Mouse (Mus musculus) thymus, adult 2 months (tissue): ENCODE measurements around the gene Spem2. TPM values are rescaled to one million over a fixed set of nuclear protein-coding genes. Genes with fewer than 3 reads are reported as not detected.

ENCODE experiments used
- DNase-seq: peaks from one replicate; pipeline ENCODE4 v3.0.0; 2021
- H3K27ac ChIP-seq: fragments of 200-500 bp; 2 replicates; pipeline ENCODE4 v1.5.1; 2012; ENCODE audit warnings: low read length, control low read depth; ENCODE audit not compliant: control insufficient read depth, insufficient read depth
- H3K27me3 ChIP-seq: fragments of 200-500 bp; 2 replicates; pipeline ENCODE4 v1.6.1; 2012; ENCODE audit warnings: mild to moderate bottlenecking, low read length, moderate library complexity, mixed read lengths; ENCODE audit not compliant: control insufficient read depth, insufficient read depth
- H3K36me3 ChIP-seq: fragments of 200-500 bp; 2 replicates; pipeline ENCODE4 v1.6.1; 2012; ENCODE audit warnings: mild to moderate bottlenecking, low read length, moderate library complexity; ENCODE audit not compliant: control insufficient read depth, insufficient read depth
- H3K4me1 ChIP-seq: fragments of 200-500 bp; replicated peaks from 2 replicates; pipeline ENCODE4 v1.6.1; 2012; ENCODE audit warnings: low read length; ENCODE audit not compliant: control insufficient read depth, insufficient read depth
- H3K4me3 ChIP-seq: fragments of 200-500 bp; 2 replicates; pipeline ENCODE4 v1.5.1; 2012; ENCODE audit warnings: mild to moderate bottlenecking, low read length, control low read depth, moderate library complexity; ENCODE audit not compliant: control insufficient read depth, insufficient read depth
- CTCF ChIP-seq: fragments of 200-500 bp; IDR thresholded peaks from 2 replicates; pipeline ENCODE4 v1.5.1; 2012; ENCODE audit warnings: mild to moderate bottlenecking, control low read depth, low read length, moderate library complexity, borderline replicate concordance; ENCODE audit not compliant: control insufficient read depth, poor library complexity, insufficient read depth; ENCODE audit errors: extremely low read depth
- POLR2A ChIP-seq: fragments of 200-500 bp; IDR thresholded peaks from 2 replicates; pipeline ENCODE4 v1.6.1; 2012; ENCODE audit warnings: mild to moderate bottlenecking, low read length, control low read depth, moderate library complexity; ENCODE audit not compliant: control insufficient read depth, poor library complexity, insufficient read depth; ENCODE audit errors: extremely low read depth
- WGBS: fragments of 180-500 bp; shearing (Covaris S2); methylation state at CpG from one replicate; pipeline ENCODE4 v1.1.7; 2018; 5-methylcytosine and 5-hydroxymethylcytosine counted together
- polyA plus RNA-seq: library from polyadenylated mRNA; depleted of rRNA; stranded (reverse); fragments of >200 nt; gene quantifications from 2 replicates; pipeline ENCODE4 v1.2.3, GENCODE M21; 2012

The Spem2 gene
- polyA plus RNA-seq, 1 experiment = 0.22 TPM

GRCm38 (mm10) chr11:69854680-69855079, 36.4 kb upstream of the Spem2 start:
- Histone ChIP-seq H3K4me3 (no peak overlapping the region), H3K36me3 (no peaks in the 10 kb centered on the region), H3K4me1 (peaks cover 30% of the 10 kb centered on the region), H3K27ac (no peak overlapping the region), H3K27me3 (no peaks in the 10 kb centered on the region)
- no peak for DNase-seq
- TF ChIP-seq POLR2A (no peak), CTCF (no peak)
- WGBS = 45% methylated on average over 10 of the region's 10 CpGs

GRCm38 (mm10) chr11:69853994-69854393, 35.7 kb upstream of the Spem2 start:
- H3K4me1 ChIP-seq = peaks cover 36% of the 10 kb centered on the region
- WGBS = 47% methylated on average over 7 of the region's 7 CpGs
- H3K27ac ChIP-seq = no peak overlapping the region
- DNase-seq = peak; percentile 42
- H3K27me3 ChIP-seq = no peaks in the 10 kb centered on the region
- H3K4me3 ChIP-seq = no peak overlapping the region
- TF ChIP-seq CTCF (no peak), POLR2A (no peak)
- H3K36me3 ChIP-seq = no peaks in the 10 kb centered on the region

- DNase-seq = peak; percentile 39
- Histone ChIP-seq H3K27ac (peak overlapping the region; percentile 67), H3K4me1 (peaks cover 55% of the 10 kb centered on the region), H3K27me3 (no peaks in the 10 kb centered on the region), H3K4me3 (peak overlapping the region; percentile 15), H3K36me3 (no peaks in the 10 kb centered on the region)
- 15% methylated on average over 8 of the region's 8 CpGs for WGBS
- TF ChIP-seq POLR2A = no peak
- TF ChIP-seq CTCF = no peak
These were observed 32.5 kb upstream of the Spem2 start for GRCm38 (mm10) chr11:69850754-69851153.

- no peaks in the 10 kb centered on the region for H3K36me3 ChIP-seq
- DNase-seq = no peak
- H3K27me3 ChIP-seq = no peaks in the 10 kb centered on the region
- TF ChIP-seq POLR2A = no peak
- no peak for TF ChIP-seq CTCF
- H3K27ac ChIP-seq = peak overlapping the region; percentile 67
- H3K4me3 ChIP-seq = no peak overlapping the region
- WGBS = 90% methylated on average over 15 of the region's 15 CpGs
- peaks cover 54% of the 10 kb centered on the region for H3K4me1 ChIP-seq
These were observed 31.6 kb upstream of the Spem2 start for GRCm38 (mm10) chr11:69849884-69850283.

- H3K4me1 ChIP-seq = peaks cover 48% of the 10 kb centered on the region
- H3K27ac ChIP-seq = peak overlapping the region; percentile 63; the same call in 1 of the 2 replicates
- WGBS = 72% methylated on average over 9 of the region's 9 CpGs
- no peaks in the 10 kb centered on the region for H3K36me3 ChIP-seq
- TF ChIP-seq CTCF = no peak
- TF ChIP-seq POLR2A = no peak
- no peak overlapping the region for H3K4me3 ChIP-seq
- DNase-seq = no peak
- no peaks in the 10 kb centered on the region for H3K27me3 ChIP-seq
These were observed 30.9 kb upstream of the Spem2 start for GRCm38 (mm10) chr11:69849128-69849527.

GRCm38 (mm10) chr11:69848021-69848420, 29.8 kb upstream of the Spem2 start:
- WGBS = 98% methylated on average over 6 of the region's 6 CpGs
- no peaks in the 10 kb centered on the region for H3K36me3 ChIP-seq
- TF ChIP-seq POLR2A (no peak), CTCF (no peak)
- H3K4me1 ChIP-seq = peaks cover 42% of the 10 kb centered on the region
- H3K27ac ChIP-seq = no peak overlapping the region
- DNase-seq = no peak
- no peak overlapping the region for H3K4me3 ChIP-seq
- H3K27me3 ChIP-seq = no peaks in the 10 kb centered on the region
